Mouse (Mus musculus) right cerebral cortex, postnatal 4 days (tissue): ENCODE data around the gene Rhebl1.
"Not testable (repeated sequence)": the region's sequence is repeated elsewhere in the genome, so short reads cannot be mapped to it uniquely, and the experiment has no call there.

ENCODE experiments used
- DNase-seq: peaks from one replicate; pipeline ENCODE4 v3.0.0-alpha.2; 2022

Rhebl1 gene

DNA sequence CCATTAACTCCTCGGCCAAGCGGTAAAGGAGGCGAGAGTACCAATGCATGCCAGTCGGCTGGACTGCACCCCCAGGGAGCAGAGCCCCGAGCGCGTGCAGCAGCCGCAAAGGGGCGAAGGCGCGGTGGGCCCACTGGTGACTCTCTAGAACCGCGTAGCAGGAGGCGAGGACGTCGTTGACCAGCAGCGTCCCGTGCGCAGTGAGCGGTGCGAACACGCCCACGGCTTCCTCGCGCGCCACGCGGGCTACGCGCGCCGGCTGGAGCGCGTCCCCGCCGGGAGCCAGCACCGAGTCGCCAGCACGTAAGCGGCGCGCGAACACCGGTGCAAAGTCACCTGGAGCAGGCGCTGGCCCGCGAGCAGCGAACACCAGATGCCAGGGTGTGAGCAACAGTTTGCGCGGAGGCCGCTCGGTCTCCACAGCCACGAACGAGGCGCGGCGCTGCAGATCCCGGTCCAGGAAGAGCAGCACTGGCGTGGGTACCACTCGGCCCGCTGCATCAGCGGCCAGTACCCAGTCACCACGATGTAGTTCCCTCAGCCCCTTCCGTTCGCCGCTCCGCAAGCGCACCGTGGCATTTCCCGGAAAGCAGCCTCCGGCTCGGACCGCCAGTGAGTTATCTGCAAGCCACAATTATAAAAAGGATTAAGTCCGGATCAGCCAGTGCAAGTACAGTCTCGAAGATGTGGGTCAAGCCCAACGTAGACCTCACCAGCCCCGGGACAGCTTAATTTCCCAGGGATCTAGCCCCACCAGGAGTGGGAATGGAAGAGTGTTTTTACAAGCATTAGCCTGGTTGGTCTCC, at the start of gene Rhebl1:
Gene Rhebl1 (minus strand): TSS at position 601 of the 806 bp plus-strand sequence.
- peak; percentile 30 for DNase-seq

DNA sequence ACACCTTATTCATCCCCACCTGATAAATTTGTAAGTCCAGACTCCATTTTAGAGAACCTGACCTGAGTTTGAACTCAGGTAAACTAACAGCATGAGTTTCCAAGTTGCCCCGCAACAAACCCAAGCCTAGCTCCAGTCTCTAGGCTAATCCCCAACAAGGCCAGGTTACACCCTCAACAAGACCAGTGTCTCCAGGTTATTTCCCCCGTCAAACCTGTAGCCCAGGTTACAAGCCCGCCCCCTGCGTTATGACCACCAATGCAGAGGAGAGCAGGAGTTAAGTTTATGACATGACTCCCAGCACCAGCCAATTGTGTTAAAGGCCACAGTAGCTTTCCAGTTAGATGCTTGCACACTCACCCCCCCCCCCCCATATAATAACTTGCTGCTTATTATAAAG, 48.8 kb upstream of the Rhebl1 start:
- no peak for DNase-seq

DNA sequence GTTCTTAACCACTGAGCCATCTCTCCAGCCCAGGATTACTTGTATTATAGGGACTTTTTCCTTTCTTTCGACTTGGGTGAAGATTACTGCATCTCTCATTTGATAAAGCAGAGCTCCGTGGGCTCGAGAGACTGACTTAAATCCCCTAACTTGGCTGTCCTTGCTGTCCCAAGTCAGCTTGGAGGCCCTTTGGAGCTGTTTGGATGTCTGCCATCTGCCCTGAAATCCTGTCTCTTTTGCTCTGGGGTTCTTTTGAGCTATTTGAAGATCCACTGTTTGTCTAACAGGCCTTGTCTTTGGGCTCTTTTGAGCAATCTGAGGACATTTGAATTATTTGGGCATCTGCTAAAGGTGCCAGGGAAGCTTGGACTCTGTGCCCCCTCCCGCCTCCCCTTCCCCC, 47.7 kb upstream of the Rhebl1 start:
- DNase-seq = no peak

DNA sequence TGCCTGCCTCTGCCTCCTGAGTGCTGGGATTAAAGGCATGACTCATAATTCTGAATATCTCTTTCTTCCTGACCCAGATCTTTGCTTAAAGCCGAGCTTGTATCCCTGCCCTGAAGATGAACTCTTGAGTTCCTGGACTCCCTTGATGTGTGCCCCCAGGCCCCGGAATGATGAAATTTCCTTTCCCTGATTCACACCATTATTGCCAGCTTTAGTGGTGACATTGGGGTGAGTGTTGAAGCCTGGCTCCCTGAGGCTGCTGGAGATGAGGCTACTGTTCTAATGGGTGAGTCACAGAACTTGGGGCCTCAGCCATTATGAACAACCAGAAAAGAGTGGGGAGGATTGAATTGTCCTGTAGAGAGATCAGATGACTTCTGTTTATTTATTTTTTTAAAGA, 47.2 kb upstream of the Rhebl1 start:
- DNase-seq = no peak

DNA sequence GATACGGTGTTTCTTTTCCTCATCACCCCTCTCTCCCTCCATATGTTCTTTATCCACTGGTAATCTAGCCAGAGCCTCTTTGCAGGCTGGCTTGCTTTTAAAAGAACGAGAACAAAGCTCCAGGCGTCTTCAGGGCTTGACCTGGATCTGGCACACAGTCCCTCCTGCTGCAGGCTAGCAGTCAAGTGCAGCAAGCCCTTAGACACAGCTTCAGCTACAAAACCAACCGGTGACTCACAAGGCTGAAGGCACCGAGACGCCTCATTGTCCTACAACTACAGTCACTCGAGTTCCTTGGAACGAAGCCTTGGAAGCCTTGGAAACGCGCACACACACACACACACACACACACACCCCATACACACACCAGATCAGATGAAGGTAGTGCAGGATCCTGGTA, 46.5 kb upstream of the Rhebl1 start:
- no peak for DNase-seq

DNA sequence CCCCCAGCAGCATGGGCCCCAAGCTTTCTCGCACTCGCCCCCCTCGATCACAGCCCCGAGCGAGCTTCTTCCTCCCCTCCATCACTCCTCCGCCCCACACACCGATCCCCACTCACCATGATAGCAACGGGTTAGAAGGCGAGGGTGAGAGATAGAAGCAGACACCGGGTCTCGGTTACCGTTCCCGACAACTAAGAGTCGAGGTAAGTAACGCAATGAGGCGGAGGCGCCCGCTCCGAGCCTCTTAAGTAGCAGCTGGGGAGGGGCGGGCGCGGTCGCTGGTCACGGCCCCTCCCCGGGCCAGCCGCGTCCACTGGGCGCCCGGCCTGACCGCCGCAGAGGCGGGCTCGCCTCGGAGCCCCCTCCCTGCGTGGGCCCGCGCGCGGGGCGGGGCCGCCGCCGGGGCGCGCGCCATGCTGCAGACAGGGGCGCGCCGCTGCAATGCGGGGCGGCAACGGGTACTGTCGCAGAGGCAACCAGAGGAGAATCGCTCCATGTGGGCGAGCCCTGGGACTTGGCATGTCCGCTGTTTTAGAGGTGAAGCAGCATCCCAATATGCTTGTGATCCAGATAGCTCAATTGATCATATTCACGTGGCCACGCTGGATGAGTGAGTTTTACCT, 40.0 kb upstream of the Rhebl1 start, which contains the start of gene Tuba1b:
Gene Tuba1b (minus strand): TSS at position 349 of the 623 bp plus-strand sequence.
- DNase-seq = peak; percentile 87

DNA sequence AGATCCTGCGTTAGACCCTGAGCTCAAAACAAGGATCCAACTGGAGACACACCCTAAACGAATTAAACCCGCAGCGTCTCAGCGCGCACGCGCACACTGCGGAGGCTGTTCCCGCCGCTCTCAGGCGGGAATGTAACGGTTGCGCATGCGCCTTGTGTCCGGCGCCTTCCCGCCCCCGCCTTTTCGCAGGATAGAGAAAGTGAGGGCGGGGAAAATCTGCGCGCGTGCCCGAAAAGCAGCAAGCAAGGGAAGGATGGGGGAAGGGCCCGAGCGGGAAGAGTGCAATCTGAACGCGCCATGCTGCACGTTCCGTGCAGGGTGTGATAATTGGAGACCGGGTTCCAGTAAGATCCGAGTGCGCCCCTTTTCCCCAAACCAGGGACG, 39.5 kb upstream of the Rhebl1 start:
- DNase-seq = peak; percentile 97

DNA sequence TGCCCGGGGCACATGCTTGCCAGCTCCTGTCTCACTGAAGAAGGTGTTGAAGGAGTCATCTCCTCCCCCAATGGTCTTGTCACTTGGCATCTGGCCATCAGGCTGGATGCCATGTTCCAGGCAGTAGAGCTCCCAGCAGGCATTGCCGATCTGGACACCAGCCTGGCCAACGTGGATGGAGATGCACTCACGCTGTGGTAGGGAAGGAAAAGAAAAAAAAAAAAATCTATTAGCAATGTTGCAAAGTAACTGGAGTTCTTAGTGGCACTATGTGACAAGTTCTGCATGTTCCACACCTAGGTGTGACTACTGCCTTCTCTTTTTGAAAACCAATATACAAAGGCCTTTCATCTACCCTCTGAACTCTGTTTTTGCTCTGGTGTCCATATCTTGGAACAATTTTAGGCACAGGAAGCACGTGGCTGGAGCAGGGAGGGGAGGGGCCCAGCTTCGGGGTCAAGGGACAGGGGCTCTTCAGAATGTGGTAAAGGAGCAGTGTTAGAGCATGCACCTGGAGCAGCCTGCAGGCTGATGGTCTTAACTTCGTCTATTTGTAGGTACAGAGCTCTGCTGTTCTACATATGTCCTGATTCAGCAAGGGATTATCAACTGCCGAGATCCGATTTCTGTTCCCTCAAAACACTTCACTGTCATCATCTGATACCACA, 38.8 kb upstream of the Rhebl1 start:
- not testable (repeated sequence) for DNase-seq

DNA sequence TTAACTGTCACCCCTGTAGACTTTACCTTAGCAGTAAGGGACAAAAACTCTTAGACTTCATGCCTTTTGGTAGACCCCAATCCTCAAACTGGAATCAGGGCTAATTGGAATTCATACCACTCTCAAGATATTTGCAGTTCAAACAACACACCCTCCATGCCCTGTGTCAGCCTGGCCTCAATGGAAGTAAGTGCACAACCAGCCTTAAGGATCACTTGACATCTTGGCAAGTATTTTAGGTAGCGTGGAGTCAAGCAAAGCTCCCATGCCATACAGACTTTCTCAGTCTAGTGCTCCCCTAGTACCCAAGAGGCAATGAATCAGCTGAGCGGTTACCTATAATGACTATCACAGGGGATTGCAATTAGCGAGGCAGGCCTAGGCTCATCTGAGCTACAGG, 36.7 kb upstream of the Rhebl1 start:
- DNase-seq = no peak

DNA sequence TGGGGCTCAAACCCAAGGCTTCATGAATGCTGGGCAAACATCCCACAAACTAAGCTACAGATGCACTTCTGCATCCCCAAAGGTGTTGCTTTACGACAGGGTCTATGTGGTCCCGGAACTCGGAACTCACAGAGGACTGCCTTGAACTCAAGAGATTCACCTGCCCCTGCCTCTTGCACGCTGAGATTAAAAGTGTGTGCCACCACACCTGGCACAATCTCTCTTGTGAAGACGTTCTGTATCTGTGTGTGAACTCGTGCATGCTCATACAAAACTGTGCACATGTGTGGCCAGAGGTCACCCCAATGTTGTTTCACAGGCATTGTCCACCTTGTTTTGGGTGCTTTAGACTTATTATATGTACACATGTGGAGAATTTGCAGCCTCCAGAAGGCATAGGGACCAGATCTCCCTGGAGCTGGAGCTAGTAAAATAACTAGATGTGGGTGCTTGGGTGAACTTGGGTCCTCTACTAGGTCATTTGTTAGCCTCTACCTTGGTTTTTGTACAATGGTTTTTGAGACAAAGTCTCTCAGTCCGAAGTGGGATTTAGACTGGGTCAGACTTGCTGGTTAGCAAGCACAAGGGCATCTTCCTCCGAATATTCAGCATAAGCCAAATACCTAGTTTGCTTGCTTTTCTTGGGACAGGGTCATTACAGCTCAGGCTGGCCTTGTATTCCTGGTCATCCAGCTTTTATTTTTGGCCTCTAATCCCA, 35.8 kb upstream of the Rhebl1 start:
- DNase-seq = no peak

DNA sequence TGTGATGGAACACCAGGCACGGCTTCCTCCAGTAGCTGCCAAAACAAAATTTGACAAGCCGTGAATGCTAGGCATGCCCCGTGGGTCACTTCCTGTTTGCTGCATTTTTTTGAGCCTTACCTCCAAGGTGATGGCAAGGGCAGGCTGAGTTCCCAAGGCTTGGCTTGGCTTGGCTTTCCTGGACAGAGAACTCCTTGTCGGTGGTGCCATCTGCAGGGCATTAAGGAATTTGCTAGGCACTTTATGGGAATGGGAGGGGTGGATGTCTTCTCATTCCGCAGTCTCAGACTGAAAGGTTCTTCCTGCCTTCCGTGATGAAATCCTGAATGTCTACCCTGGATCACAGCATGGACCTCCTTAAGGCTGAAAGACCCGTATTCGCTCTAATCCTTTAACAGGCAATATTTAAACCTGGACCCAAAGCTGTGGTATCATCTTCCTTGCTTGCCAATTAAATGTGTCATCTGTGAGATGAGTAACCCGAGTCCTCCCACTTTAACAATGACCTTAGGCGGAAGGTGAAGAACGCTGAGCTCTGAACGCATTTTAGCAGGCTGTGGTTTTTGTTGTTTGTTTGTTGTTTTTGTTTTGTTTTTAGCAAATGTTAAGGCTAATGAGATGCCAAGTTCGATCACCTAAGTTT, 34.4 kb upstream of the Rhebl1 start:
- peak; percentile 47 for DNase-seq

DNA sequence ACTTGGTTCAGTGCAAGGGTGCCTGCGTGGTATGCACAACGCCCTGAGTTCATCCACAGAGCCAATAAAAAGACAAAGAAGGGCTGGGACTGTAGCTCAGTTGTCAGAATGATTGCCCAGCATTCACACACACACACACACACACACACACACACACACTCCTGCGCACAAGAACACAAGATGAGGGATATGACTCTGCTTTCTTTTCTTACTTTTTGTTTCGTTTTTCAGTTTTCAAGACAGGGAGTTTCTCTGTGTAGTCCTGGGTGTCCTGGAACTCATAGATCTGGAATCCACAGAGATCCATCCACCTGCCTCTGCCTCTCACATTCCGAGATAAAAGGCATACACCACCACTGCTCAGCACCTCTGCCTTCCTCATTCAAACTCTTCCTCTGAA, 33.2 kb upstream of the Rhebl1 start:
- DNase-seq = no peak

DNA sequence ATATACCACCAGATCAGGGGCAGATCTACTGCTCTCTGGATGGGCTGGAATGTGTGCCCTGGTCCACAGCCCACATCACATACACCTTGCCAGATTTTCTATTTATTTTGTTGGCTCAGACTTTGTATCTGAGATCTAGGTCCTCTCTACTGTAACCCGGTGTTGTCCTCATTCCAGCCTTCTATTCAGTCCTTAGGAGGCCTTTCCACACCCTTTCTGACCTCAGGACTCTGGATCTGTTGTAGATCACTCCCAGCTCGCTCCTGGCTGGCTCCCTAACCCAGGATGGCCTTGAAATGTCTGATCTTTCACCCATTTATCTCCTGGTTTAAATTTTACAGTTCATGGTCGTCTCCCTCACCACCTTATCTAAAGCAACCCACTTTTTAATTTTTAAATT, 30.3 kb upstream of the Rhebl1 start:
- no peak for DNase-seq

DNA sequence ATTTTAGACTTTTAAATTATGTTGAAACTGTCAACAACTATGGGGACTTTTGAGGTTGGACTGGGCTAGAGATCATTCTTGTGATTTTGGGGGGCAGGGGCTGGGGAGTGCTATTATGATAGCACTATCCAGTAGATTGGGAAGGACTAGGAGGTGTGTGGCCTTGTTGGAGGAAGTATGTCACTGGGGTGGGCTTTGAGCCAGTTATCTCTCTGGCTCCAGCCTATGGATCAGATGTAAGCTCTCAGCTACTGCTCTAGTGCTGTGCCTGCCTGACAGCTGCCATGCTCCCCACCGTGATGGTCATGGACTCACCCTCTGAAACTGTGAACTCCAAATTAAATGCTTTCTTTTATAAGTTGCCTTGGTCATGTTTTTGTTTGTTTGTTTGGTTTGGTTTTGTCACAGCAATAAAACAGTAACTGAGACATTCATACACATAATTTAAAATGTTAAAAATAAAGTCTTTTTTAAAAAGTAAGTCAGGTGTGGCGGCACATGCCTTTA, 28.7 kb upstream of the Rhebl1 start:
- DNase-seq = no peak

DNA sequence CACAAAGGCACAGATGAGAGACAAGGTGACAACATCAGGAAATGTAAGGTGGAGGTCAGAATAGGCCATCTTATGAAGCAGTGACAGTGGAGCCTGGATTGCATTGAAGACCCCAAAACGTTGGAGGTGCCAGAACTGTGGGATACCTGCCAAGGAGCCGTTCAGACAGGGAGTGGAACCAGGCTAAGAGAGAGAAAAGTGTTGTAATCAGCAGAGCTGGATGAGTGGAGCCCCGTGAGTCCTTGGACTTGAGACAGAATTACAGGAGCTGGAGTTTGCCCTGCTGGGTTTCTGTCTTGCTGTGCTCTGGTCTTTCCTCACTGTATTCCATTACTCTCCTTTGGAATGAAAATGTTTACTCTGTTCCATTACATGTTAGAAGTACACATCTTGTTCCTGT, 28.2 kb upstream of the Rhebl1 start:
- no peak for DNase-seq

DNA sequence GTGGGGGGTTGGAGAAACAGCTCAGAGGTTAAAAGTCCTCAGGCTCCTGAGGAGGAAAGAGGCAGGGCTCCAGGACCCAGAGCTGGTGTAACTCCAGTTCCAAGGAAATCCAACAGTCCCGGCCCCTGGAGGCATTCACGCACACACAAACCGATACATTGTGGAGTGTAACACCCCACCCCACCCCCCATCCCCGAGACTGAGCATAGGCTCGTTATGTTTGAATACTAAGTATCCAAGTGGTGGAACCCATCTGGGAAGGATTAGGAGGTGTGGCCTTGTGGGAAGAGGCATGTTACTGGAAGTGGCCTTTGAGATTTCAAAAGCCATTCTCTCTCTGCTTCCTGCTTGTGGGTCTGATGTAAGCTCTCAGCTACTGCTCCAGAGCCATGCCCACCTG, 27.2 kb upstream of the Rhebl1 start:
- DNase-seq = no peak

DNA sequence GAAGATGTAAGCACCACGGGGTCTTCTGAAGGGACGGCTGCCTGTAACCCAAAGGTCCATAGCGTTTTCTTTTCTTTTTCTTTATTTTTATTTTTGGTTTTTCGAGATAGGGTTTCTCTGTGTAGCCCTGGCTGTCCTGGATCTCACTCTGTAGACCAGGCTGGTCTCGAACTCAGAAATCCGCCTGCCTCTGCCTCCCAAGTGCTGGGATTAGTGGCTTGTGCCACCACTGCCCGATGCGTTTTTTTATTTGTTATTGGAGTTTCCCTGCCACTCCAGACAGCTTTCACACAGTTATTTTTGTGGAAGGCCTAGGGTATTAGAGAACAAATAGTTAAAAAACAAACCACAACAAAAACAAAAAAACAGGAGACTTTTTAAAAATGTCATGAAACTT, 24.2 kb upstream of the Rhebl1 start:
- not testable (repeated sequence) for DNase-seq

DNA sequence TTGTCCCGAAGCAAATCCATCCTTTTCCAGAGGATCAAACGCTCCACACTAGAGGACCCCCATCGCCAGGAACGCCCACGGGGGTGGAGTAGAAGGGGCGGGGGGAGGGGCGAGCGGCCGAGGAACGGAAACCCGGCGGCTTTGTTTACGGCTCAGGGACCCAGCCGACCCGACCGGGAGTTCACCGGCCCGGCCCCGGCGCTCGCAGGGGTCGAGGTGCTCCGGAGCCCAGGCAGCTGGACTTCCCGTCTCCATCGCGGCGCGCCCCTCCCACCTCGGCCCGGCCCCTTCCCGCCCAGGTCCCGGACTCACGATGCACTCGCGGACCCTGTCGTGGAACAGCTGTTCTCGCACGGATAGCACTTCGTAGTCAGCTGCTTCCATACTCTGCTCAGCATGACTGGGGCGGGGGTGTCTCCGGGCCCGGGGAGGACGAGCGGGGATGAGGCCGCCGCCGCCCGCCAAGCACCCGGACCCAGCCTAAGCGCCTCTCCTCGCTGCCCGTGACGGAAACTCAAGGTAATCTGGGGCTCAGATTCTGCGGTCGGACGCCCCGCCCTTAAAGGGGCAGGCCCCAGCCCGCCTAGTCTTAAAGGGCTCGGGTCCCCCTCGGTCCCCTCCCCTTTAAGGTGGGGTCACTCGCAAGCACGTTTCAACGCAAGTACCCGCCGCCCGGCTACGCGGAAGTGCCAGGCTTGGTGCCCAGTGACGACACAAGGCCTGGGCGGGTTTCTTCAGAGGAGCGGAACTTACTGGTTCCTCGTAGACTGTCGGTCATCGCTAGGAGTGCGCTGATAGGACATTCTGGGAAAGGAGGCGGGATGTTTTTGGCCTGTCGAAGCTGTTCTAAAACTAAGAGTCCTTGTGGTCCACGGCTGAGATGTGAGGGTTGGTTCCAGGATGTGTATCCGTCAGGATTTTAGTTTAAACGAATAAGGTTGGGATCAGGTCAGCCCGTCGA, 23.5 kb upstream of the Rhebl1 start, which contains the start of gene Lmbr1l:
Gene Lmbr1l (minus strand): TSS at position 694 of the 961 bp plus-strand sequence.
- peak; percentile 97 for DNase-seq

DNA sequence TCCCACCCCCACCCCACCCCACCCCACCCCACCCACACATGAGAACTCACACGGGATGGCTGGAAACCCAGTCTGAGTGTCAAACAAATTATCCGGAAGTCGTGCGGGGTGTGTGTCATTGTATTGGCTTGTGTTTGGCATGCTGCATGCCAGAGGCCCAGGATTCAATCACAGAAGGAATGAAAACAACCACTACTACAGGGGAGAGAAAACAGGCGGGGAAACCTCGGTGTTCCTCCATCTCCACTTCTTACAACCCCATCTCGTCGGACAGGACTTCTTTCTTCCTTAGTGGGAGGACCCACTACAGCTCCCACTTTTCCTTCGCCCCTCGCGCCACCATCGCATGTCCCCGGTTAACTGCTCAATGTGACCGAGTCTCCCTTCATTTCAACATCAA, 22.8 kb upstream of the Rhebl1 start:
- DNase-seq = no peak

DNA sequence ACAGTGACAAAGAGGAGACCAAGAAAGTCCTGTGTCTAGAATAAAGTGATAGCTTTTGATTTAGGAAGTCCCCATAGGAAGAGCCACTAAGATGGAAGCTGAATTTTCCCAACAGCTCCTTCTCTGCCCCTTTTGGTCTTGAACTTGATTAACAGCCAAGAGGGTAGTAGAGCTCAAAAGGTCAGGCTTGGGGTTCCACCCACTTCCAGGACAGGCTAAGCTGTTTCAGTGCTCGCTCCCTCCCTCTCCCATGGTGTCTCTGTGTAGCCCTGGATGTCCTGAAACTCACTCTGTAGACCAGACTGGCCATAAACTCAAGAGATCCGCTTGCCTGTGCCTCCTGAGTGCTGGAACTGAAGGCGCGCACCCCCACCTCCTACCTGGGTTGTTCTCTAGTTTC, 21.7 kb upstream of the Rhebl1 start:
- DNase-seq = no peak

DNA sequence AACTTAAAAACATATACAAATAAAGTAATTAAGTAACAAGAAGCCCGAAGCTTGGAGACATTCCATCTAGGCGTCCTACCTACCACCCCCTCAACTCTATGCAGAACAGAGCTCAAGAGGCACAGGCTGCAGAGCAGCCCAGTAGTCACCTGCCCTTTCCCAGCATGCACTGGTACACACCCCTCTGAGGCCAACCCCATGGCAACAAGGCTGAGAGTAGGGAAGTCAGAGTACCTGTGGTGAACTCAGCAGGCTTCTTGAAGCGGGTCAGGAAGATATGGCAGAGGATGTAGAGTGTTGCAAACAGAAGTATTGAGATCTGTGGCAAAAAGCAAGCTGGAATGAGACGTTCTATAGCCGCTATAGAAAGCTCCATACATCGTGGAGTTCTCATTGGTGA, 20.6 kb upstream of the Rhebl1 start:
- no peak for DNase-seq
